Mouse (Mus musculus) C2C12 (cell line): ENCODE results near the gene Ltb.

Experiments
- CEBPB ChIP-seq: IDR thresholded peaks from one replicate; pipeline ENCODE4 v1.6.1; 2011; ENCODE audit warnings: low read depth, mild to moderate bottlenecking, control low read depth, moderate library complexity
- CTCF ChIP-seq: IDR thresholded peaks from one replicate; pipeline ENCODE4 v1.5.1; 2011; ENCODE audit not compliant: control insufficient read depth, insufficient read depth, insufficient read length
- FOSL1 ChIP-seq: IDR thresholded peaks from one replicate; pipeline ENCODE4 v1.8.0; 2011; ENCODE audit warnings: mild to moderate bottlenecking, low read length; ENCODE audit not compliant: poor library complexity, insufficient read depth, severe bottlenecking
- MAX ChIP-seq: IDR thresholded peaks from one replicate; pipeline ENCODE4 v1.6.1; 2011; ENCODE audit warnings: mild to moderate bottlenecking, control low read depth
- MYOG ChIP-seq: IDR thresholded peaks from one replicate; pipeline ENCODE4 v1.6.1; 2011; ENCODE audit not compliant: control insufficient read depth, insufficient read length; ENCODE audit errors: extremely low read depth
- USF1 ChIP-seq: IDR thresholded peaks from one replicate; pipeline ENCODE4 v1.6.1; 2011; ENCODE audit warnings: low read depth, mild to moderate bottlenecking, control low read depth, moderate library complexity

GRCm38 (mm10) chr17:35157254-35157653 is 37.0 kb upstream of the Ltb start:
- TF ChIP-seq CTCF (no peak), MYOG (no peak), MAX (no peak), USF1 (no peak), CEBPB (no peak), FOSL1 (no peak)
